Mouse (Mus musculus): Measurements from ENCODE around the gene Ptprm.
A peak's percentile ranks its signal among the peaks of the same experiment; 100 is the strongest.

Gene Ptprm

DNA sequence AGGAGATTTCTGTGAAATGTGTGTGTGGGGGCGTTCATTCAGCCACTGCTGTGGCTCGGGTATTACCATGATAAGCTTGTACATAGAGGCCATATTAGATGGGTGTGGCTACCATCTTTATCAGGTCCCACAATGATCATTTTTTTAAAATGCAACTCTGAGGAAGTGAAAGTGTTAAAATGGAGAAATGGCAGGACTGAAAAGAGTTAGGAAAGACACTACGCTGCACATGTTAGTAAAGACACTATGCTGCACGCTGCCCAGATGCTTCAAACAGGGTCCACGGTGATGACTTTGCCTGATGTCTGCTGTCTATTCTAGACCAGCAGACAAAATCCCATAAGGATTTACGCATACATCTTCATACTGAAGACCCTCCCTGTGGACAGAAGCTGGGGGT, 298.6 kb downstream of the Ptprm start:
- no peak for DNase-seq

DNA sequence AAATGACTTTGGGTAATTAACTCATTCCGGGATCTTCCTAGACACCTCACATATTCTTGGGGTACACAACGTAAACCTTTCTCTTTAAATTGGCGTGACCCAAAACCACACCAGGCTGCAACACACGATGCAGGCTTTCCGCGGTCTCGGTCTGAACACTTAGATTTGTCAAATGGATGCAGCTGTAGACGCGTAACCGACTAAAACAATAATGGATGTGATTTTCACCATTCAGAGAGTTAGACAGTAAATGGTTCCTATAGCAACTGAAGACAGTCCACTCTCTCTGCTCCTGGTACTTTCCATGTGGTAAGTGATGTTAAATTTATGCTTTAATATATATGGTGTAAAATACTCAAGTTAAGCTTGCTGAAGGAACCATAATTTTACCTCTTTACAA, 300.1 kb downstream of the Ptprm start:
- no peak for DNase-seq

DNA sequence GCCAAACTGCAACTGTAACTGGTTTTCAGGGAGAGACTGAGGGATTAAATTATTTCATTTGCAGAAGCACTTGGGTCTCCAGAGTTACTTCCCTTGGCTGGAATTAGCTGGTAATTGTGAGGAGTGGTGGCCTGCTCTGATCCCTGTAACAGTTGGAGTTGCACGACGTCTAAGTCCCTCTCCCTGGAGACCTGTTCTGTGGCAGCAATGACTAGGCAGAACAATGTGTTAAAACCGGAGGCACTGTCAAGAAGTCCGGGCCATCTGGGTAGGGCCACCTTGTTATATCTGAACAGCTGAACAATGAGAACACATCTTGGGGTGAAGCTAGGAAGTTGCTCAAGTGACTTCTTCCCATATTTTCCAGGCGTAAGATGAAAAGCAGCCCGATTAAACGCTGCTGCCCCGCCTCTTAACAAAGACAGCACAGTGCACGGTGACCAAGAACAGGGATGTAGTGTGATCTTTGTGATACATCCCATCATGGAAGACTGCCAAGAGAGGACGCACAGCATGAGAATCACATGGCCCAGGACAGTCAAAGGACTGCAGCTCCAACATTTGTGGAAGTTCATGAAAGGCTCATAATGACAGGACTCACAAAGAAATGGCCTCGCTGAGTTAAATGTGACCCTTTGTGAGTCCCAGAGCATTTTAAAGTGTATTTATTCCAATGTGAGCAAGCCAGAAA, 301.5 kb downstream of the Ptprm start:
- no peak for DNase-seq

DNA sequence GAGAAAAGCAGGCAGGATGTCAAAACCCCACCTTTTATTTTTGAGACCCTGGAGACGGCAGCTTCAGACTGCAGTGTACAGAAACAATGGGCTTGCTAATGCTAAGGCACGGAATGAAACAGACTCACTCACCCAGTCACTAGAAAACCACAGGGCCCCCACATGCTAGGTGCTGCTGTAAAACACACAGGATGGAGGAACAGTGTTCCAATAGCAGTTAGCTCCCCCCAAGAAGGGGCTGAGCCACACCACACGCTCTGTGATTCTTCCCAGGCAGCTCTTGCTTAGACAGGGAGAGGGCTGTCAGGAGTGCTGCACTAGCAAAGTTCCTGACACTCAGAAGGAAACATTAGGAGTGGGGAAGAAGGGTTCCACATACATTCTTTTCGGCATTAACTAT, 306.6 kb downstream of the Ptprm start:
- DNase-seq: no peak

DNA sequence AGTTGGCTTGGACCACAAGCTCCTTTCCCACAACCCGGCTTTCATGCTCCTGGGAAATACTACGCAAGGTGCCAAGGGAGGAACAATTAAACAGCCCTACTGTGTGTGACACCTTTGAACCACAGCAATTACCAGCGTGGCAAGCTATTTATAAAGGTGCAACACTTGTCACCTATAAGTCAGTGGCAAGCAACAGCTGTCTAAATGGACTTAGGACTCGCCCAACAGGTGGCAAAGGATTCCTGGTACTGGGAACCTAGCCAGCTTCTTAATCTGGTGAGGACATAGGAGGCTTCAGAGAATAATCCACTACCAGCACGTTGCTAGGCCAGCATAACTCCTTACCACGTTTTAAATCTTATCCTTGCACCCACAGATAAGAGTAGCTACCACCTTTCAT, 315.7 kb downstream of the Ptprm start:
- DNase-seq: no peak

DNA sequence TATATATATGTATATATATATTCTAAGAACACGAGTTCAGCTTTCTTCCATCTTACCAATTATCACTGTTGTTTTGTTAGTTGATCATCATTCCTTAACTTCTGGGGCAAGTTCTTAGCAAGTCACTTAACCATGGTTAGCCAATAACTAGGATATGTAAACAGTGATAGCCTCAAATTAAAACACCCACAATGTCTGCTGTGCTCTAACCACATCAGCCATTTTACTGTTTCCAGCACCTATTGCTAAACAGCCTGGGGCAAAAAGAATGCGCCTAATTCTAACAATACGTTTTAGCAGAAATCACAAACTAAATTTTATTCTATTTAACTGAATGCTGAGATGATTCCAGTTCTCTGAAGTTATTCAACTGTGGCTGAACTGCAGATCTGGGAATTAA, 320.7 kb downstream of the Ptprm start:
- DNase-seq: no peak

DNA sequence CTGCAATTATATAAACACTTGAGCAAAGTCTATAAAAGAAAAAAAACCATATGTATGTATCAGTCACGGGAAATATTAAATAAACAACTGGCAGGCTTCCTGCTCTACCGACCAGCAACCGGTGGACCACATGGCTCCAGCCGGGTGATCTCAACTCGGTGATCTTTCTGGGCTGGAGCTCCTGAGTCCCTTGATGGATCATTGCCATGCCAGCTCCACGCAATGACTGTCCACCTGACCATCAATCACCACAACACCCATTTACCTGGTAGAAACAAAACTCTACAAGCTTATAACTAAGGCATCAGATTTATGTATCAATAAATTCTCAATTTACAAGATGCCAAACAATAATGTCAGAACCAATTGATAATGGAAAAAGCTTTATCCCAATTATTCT, 322.2 kb downstream of the Ptprm start:
- no peak for DNase-seq

DNA sequence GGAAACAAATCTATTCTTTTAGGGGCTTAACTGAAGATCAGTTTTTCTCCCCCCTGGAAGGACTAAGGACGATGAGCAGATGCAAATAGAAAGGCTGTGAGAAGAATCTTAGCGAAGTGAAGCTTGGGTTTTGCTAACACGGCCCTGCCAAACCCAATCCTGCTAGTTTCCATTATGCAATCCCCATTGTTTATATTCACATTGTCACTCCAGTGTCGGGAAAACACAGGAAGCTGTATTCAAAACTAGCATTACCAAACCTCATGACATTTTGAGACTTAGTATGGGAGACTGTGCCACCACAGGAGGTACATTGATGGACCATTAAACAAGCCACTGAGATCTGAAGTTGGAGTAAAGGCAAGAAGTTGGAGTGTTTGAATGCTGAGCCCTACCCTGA, 322.9 kb downstream of the Ptprm start:
- no peak for DNase-seq

DNA sequence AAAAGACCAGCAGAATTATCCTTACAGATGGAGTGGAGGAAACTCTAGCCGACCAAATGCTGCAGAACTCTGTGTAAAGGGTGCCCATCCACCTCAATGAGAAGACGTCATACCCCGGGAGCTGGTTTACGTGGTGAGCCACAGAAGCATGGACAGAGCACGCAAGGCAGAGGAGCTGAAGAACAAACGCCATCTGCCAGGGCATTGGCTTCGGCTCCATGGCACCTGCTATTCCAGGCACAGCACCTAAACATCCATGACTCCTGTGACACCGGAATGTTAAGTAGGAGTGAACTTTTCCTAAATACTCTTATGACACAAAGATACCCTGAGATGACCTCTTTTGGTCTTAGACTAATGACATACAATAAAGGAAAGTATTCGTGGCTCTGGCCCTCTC, 327.0 kb downstream of the Ptprm start:
- DNase-seq: no peak

DNA sequence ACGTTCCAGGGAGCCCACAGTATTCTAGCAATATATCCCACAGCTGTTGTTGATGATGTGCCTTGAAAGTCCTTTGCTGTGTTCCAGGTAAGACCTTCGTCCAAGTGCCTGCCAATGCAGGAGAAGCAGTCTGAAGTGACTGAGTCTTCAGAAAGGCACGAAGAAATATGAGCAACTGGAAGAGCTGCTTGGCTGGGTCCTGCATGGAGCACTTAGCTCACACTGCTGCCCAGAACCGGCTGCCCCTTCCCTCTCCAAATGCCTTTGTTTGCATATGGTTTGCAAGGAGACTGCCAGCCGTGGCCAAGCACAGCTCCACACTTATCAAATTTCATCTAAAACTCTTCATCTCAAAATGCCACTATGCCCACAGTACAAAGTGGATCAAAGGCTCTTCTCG, 337.8 kb downstream of the Ptprm start:
- no peak for DNase-seq

DNA sequence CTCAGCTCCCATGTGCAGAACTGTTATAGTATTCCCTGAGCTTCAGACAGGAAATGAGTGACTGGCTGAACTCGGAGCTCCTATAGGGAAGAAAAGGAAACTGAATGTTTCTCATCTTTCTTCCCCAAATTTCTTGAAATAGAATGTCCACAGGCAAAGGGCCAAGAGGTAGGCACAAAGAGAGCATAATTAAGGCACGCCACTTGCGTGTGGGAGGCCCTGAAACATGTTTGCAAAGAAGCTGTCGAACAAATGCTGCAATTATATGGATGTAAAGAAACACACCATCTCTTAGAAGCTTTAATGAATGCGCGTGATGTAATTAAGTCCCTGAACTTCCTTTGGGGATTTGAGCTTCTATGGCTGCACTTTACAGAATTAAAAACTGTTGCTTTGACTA, 341.0 kb downstream of the Ptprm start:
- DNase-seq: peak; percentile 52

- peak; percentile 88 for DNase-seq
Observed at GRCm38 (mm10) chr17:67011836-67012583, 342.2 kb downstream of the Ptprm start.

GRCm38 (mm10) chr17:67010136-67010535, 344.1 kb downstream of the Ptprm start:
- DNase-seq: no peak

GRCm38 (mm10) chr17:67008137-67008536, 346.1 kb downstream of the Ptprm start:
- DNase-seq: no peak

DNA sequence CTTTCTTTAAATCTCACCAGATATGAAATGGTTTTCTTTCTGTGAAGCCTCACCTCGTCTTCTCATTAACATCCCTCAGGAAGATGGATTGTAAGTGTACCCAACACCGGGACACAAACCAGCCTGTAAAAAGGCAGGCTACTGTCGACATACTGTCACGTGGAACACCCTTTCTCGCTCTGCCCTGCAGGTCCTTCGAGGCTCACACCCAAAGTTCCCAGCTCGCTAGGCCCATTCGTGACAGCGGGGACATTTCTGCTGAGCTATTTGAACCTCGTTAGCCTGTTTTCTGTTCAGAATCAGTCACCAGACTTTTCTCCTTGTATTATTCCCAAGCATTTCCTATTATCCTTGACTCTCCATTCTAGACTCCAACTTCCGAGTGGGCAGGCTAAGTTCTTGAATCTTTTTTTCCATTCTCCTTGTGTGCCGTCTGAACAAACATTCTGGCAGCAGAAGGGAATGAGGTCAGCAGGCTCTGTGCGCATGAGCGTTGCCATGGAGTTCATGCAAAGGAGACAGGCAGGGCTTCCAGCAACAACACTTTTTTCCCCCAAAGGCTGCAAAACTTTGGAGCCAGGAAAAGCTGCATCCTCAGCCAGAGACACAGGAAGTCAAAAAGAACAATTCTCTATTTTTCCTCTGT, 347.4 kb downstream of the Ptprm start:
- DNase-seq: peak; percentile 89

- no peak for DNase-seq
Observed at GRCm38 (mm10) chr17:66996882-66997281, 357.4 kb downstream of the Ptprm start.

GRCm38 (mm10) chr17:66996016-66996415, 358.2 kb downstream of the Ptprm start:
- DNase-seq: no peak

GRCm38 (mm10) chr17:66991815-66992214, 362.4 kb downstream of the Ptprm start:
- no peak for DNase-seq

- no peak for DNase-seq
Observed at GRCm38 (mm10) chr17:66990761-66991160, 363.5 kb downstream of the Ptprm start.

DNA sequence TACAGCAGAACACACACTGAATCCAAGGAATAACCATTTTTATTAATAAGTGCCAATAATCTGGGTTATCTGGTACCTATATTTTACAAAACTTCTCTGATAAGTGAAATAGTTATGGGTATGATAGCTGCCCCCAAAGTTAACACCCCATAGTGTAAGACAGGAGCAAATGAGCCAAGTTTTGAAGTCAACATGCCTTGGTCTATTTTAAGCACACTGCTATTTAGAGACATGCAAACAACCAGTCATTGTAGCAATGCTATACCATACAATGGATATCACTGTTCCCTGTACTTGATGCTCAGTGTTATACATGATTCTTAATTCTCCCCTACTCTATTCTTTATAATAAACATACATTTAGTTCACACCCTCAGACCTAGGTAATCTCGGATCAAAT, 366.2 kb downstream of the Ptprm start:
- no peak for DNase-seq

GRCm38 (mm10) chr17:66981649-66982048, 372.6 kb downstream of the Ptprm start:
- no peak for DNase-seq

DNA sequence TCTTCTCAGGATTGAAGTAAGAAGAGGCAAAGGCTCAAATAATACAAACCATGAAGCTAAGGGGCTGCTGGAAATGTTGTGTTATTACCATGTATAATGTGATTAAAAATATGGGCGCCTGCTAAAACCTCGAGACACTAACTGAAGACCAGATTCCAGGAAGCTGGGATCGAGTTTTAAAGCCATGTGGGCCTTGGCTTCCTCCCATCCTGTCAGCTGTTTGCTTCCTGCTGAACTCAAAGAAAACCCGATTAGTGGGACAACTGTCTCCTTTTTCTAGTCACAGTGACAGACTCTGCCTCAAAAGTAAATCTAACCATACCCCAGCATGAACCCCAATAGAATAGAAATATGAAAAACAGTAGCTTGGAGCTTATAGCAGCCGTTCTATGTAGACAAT, 374.3 kb downstream of the Ptprm start:
- DNase-seq: no peak

- DNase-seq: no peak
Observed at GRCm38 (mm10) chr17:66976490-66976889, 377.8 kb downstream of the Ptprm start.

DNA sequence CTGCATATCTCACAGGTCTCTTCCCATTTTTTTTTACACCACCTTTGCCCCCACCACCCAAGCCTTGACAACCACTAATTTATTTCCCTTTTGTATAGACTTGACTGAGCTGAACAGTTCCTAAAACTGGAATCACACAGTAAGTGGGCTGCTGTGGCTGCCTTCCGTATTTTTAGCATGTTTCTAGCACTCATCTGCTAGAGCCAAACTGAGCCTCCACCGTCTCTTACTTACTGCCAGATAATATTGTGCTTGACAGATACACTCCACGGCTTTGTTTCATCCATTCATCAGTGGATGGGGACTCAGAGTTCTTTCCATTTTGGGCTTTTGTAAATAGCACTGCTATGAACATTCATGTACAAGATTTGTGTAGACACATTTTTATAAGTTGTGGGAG, 381.3 kb downstream of the Ptprm start:
- peak; percentile 56 for DNase-seq
